15 mouse cellular contexts compared by ENCODE assay signal in the genomic region with DNA sequence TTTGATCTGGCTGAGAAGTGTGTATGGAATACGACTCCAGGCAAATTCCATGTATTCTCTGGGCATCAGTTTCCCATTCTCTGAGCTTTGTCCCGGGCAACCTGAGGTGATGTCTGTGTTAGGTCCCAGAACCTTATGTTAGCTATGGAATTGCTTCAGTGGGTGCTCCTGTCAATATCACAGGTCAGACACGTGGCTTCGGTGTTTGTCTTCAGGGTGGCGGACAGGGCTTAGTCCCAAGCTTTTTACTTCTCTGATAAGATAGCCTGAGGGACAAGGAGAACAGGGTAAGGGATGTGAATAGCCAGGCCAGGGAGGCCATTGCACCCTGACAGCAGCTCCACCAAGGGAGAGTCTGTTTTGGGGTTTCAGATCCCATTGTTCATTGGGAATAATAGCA.
"Had no signal": no experiment of that assay in that cellular context is flagged by ENCODE, and none has a peak within 500 bp of the region (broad histone marks: within the 10 kb centered on the region; RNA-seq: fewer than 3 reads in every experiment).

No protein-coding gene starts in this region.

- H3K9ac ChIP-seq: limb, embryonic 15.5 days; neural tube, embryonic 13.5 days had no signal

- DNase-seq: kidney, adult 18-20 months; kidney, postnatal 10 days; kidney, postnatal 4 days; layer of hippocampus, adult 9-11 months; layer of hippocampus, postnatal 36 days; lung, adult 18-20 months; midbrain, embryonic 14.5 days; right cerebral cortex, adult 18-20 months; right cerebral cortex, postnatal 25 days; thymus, adult 2 months; thymus, postnatal 25 days had no signal

- H3K4me2 ChIP-seq: limb, embryonic 15.5 days had no signal

- H3K27me3 ChIP-seq: limb, embryonic 15.5 days; neural tube, embryonic 13.5 days had no signal

- H3K9me3 ChIP-seq: limb, embryonic 15.5 days; neural tube, embryonic 13.5 days had no signal

- H3K4me3 ChIP-seq: limb, embryonic 15.5 days; neural tube, embryonic 13.5 days had no signal

- ATAC-seq: hindbrain, embryonic 16.5 days; inflammation-experienced regulatory T-cells, adult 6 months had no signal

- H3K27ac ChIP-seq: limb, embryonic 15.5 days; neural tube, embryonic 13.5 days had no signal
